Mouse (Mus musculus): Measurements from ENCODE around the gene Ugt1a7c. TPM values are rescaled to one million over a fixed set of nuclear protein-coding genes. Genes with fewer than 3 reads are reported as not detected.

Ugt1a7c gene
- total and polyA plus RNA-seq, 3 experiments, result 2.2 to 15.3 (median 11.1) TPM

DNA sequence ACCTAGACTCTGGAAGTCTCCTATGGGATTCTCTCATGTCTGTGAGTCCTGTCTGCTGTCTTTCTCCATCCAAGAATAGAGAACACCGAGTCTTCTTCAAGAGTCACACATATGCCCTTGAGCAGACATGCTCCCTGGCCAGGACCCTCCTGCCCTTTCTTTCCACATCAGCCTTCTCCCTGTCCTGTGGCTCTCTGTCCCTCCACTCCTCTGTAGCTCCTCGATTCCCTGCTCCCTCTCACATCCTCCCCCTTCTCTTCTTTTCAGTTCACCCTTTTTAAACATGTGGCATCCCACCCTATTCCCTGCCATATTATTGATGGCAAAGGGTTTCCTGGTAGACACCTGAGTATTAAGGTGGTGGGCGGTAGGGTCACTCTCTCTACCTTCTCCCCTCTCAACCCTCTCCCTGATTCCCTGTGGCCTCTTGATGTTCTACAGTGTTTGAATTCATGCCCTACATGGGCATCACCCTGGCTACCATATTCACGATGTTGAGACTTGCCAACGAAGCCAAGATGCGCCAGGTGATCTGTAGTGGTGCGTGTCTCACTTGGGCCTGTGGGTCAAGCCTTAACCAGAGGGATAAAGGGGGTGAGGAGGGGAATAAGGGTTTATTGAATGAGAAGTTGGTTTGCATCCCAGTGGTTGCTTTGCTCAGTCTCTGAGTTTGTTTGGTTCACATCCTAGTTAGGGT, 137.1 kb downstream of the Ugt1a7c start:
- Histone ChIP-seq H3K9ac (ENCODE audit: insufficient read depth, low read depth) (no peak overlapping the region), H3K9me3 (replicated peaks; ENCODE audit: low read length) (peaks cover 72% of the 10 kb centered on the region), H3K36me3 (replicated peaks in 1 of 2; ENCODE audit: control insufficient read depth in 1 of 2, insufficient read depth in 1 of 2, low read length in 1 of 2) (no peaks in the 10 kb centered on the region), H3K4me2 (ENCODE audit: insufficient read depth, low read depth, poor library complexity, severe bottlenecking) (no peak overlapping the region), H3K27me3 (replicated peaks) (peaks cover 8% of the 10 kb centered on the region), H3K79me2 (replicated peaks; ENCODE audit: control insufficient read depth, extremely low read depth, insufficient read depth, poor library complexity, severe bottlenecking) (no peaks in the 10 kb centered on the region), H3K4me3 (replicated peaks in 1 of 3; ENCODE audit: low read depth in 2 of 3, low read length in 2 of 3, poor library complexity in 1 of 3) (no peak overlapping the region), H3K27ac (ENCODE audit: insufficient read depth, low read depth) (no peak overlapping the region), H3K4me1 (ENCODE audit: control insufficient read depth in 1 of 2, insufficient read depth in 2 of 2) (0 out of 4 replicates have a peak, but pooled peaks cover 0 to 2% of the 10 kb centered on the region in 2 experiments)
- in situ Hi-C loops (cut with MboI; ENCODE audit: low pct_ligation_motif_present, low pct_unique_long_range_greater_than_20kb, low sequenced_read_pairs), result no loop called here
- TF ChIP-seq TBP (conservative IDR thresholded peaks at IDR 0.05; ENCODE audit: low read depth, low read length) (no peak), CHD1 (IDR thresholded peaks at IDR 0.05; ENCODE audit: low read depth, low read length) (no peak), USF1 (IDR thresholded peaks at IDR 0.05; ENCODE audit: low read depth, low read length) (no peak), JUND (conservative IDR thresholded peaks at IDR 0.05; ENCODE audit: low read depth, low read length) (no peak), NELFE (IDR thresholded peaks at IDR 0.05; ENCODE audit: low read depth, low read length) (no peak), KAT2A (IDR thresholded peaks at IDR 0.05; ENCODE audit: insufficient replicate concordance, low read length) (no peak), UBTF (IDR thresholded peaks at IDR 0.05; ENCODE audit: low read depth, low read length) (no peak), CHD2 (IDR thresholded peaks at IDR 0.05; ENCODE audit: low read length) (no peak), PAX5 (IDR thresholded peaks at IDR 0.05; ENCODE audit: low read length) (no peak), POLR2A (IDR thresholded peaks at IDR 0.05; ENCODE audit: low read depth, low read length) (no peak), NRF1 (IDR thresholded peaks at IDR 0.05; ENCODE audit: low read depth, low read length) (no peak), MXI1 (IDR thresholded peaks at IDR 0.05; ENCODE audit: low read depth, low read length) (no peak), SMC3 (IDR thresholded peaks at IDR 0.05; ENCODE audit: low read depth, low read length) (no peak), POLR2AphosphoS2 (IDR thresholded peaks at IDR 0.05; ENCODE audit: low read depth, low read length) (no peak), MYC (IDR thresholded peaks at IDR 0.05; ENCODE audit: low read depth, low read length) (no peak), MAFK (IDR thresholded peaks at IDR 0.05; ENCODE audit: insufficient replicate concordance, low read length) (no peak), HCFC1 (IDR thresholded peaks at IDR 0.05; ENCODE audit: low read depth, low read length) (no peak), IRF4 (IDR thresholded peaks at IDR 0.05; ENCODE audit: low read depth, low read length) (no peak), GABPA (IDR thresholded peaks at IDR 0.05; ENCODE audit: insufficient replicate concordance, low read depth, low read length) (no peak)
- no peak for DNase-seq (ENCODE audit: extremely low read depth)
- dilution Hi-C loops (cut with MboI; ENCODE audit: extremely low pct_ligation_motif_present, extremely low pct_unique_long_range_greater_than_20kb, low sequenced_read_pairs), result no loop called here

DNA sequence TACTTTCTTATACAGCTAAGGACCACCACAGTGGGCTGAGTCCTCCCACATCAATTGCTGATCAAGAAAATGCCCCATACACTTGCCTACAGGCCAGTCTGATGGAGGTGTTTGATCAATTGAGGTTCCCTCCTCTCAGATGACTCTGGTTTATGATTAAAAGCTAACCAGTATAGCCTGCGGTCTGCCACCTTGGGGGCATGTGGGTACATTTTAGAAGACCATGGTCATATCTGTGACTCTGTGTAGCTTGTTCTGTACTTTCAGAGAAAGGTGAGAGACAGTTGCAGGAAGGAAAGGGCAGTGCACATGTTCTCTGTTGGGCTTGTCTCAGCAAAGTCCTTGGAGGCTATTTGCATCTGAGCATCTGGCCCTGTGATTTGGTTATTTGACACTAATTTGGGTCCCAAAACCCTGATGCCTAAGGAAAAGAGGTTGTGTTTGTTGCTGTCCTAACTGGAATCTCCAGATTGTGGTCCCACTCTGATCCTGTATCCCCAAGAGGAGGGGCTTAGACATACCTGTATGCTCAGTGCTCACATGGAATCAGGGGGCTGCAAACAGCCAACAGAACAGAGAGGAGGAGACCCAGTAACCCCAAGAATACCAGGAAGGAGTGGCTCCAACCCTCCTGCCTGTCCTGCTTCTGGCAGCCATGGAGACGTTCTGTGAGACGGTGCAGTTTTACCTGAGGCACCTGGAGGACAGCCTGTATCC, 138.0 kb downstream of the Ugt1a7c start:
- Histone ChIP-seq H3K4me1 (ENCODE audit: control insufficient read depth in 1 of 2, insufficient read depth in 2 of 2) (no peaks in the 10 kb centered on the region), H3K27me3 (replicated peaks) (peaks cover 15% of the 10 kb centered on the region), H3K36me3 (replicated peaks in 1 of 2; ENCODE audit: control insufficient read depth in 1 of 2, insufficient read depth in 1 of 2, low read length in 1 of 2) (no peaks in the 10 kb centered on the region), H3K9ac (ENCODE audit: insufficient read depth, low read depth) (no peak overlapping the region), H3K4me3 (replicated peaks in 1 of 3; ENCODE audit: low read depth in 2 of 3, low read length in 2 of 3, poor library complexity in 1 of 3) (no peak overlapping the region), H3K79me2 (replicated peaks; ENCODE audit: control insufficient read depth, extremely low read depth, insufficient read depth, poor library complexity, severe bottlenecking) (no peaks in the 10 kb centered on the region), H3K4me2 (ENCODE audit: insufficient read depth, low read depth, poor library complexity, severe bottlenecking) (no peak overlapping the region), H3K27ac (ENCODE audit: insufficient read depth, low read depth) (no peak overlapping the region), H3K9me3 (replicated peaks; ENCODE audit: low read length) (peaks cover 76% of the 10 kb centered on the region)
- no peak for TF ChIP-seq MYC (IDR thresholded peaks at IDR 0.05; ENCODE audit: low read depth, low read length)
- no peak for TF ChIP-seq USF1 (IDR thresholded peaks at IDR 0.05; ENCODE audit: low read depth, low read length)
- no peak for TF ChIP-seq ZKSCAN1 (IDR thresholded peaks at IDR 0.05; ENCODE audit: borderline replicate concordance, low read depth, low read length)
- TF ChIP-seq CTCF (conservative IDR thresholded peaks at IDR 0.05 in 1 of 2, IDR thresholded peaks at IDR 0.05 in 1 of 2; ENCODE audit: low read depth in 2 of 2, low read length in 2 of 2), result no peak
- TF ChIP-seq PAX5 (IDR thresholded peaks at IDR 0.05; ENCODE audit: low read length), result no peak
- no peak for TF ChIP-seq ZNF384 (IDR thresholded peaks at IDR 0.05; ENCODE audit: low read depth, low read length)
- TF ChIP-seq E2F4 (IDR thresholded peaks at IDR 0.05; ENCODE audit: insufficient replicate concordance, low read depth, low read length), result no peak
- TF ChIP-seq SMC3 (IDR thresholded peaks at IDR 0.05; ENCODE audit: low read depth, low read length), result no peak
- TF ChIP-seq ELF1 (IDR thresholded peaks at IDR 0.05; ENCODE audit: low read depth, low read length), result no peak
- no peak for TF ChIP-seq MAFK (IDR thresholded peaks at IDR 0.05; ENCODE audit: insufficient replicate concordance, low read length)
- no peak for TF ChIP-seq HCFC1 (IDR thresholded peaks at IDR 0.05; ENCODE audit: low read depth, low read length)
- TF ChIP-seq USF2 (conservative IDR thresholded peaks at IDR 0.05; ENCODE audit: low read depth, low read length), result no peak
- TF ChIP-seq TCF12 (IDR thresholded peaks at IDR 0.05; ENCODE audit: low read depth, low read length), result no peak
- no peak for TF ChIP-seq MAX (IDR thresholded peaks at IDR 0.05; ENCODE audit: low read length)
- no peak for TF ChIP-seq MEF2A (IDR thresholded peaks at IDR 0.05; ENCODE audit: borderline replicate concordance, low read depth, low read length)
- TF ChIP-seq POLR2AphosphoS2 (IDR thresholded peaks at IDR 0.05; ENCODE audit: low read depth, low read length), result no peak
- DNase-seq (ENCODE audit: extremely low read depth), result no peak
- dilution Hi-C loops (cut with MboI; ENCODE audit: extremely low pct_ligation_motif_present, extremely low pct_unique_long_range_greater_than_20kb, low sequenced_read_pairs), result no loop called here
- in situ Hi-C loops (cut with MboI; ENCODE audit: low pct_ligation_motif_present, low pct_unique_long_range_greater_than_20kb, low sequenced_read_pairs), result no loop called here

Measured in CH12.LX (cell line).